Mouse (Mus musculus): Measurements from ENCODE around the gene Ylpm1.

DNA sequence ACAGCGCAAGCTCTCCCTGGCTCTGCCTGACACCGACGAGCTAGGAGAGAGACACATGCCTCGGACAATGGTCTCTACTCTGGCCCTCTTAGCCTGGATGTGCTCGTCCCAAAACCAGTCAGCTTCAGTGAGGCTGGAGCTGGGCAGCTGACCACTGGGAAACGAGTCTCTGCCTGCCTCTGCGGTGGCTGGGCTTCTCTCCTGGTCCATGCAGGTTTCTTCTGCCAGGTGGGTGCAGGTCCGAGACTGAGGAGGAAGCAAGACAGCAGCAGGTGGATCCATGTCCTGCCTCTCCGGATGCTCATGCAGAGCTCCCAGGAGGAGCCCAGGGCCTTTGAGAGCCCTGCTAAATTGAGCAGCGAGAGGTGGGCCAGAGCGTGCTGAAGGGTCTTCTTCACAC is 99.0 kb downstream of the Ylpm1 start:
- TF ChIP-seq CTCF (IDR thresholded peaks at IDR 0.05; ENCODE audit: control insufficient read depth, insufficient read depth, insufficient read length), result no peak
- no peak for TF ChIP-seq CEBPB (IDR thresholded peaks at IDR 0.05; ENCODE audit: low read depth)
- no peak for TF ChIP-seq USF1 (IDR thresholded peaks at IDR 0.05; ENCODE audit: low read depth)
- TF ChIP-seq MYOD1 (IDR thresholded peaks at IDR 0.05; ENCODE audit: control insufficient read depth, insufficient read length, low read depth), result no peak
- no peak for TF ChIP-seq MAX (IDR thresholded peaks at IDR 0.05)
- TF ChIP-seq FOSL1 (IDR thresholded peaks at IDR 0.05; ENCODE audit: insufficient read depth, low read length, poor library complexity, severe bottlenecking), result no peak
- no peak for TF ChIP-seq MYOG (IDR thresholded peaks at IDR 0.05; ENCODE audit: control insufficient read depth, extremely low read depth, insufficient read length)

Data from C2C12 (cell line).